Mouse (Mus musculus): Measurements from ENCODE around the gene Tex36.

- TF ChIP-seq HCFC1 (IDR thresholded peaks at IDR 0.05; ENCODE audit: borderline replicate concordance, insufficient read depth, low read length) (no peak), CHD2 (IDR thresholded peaks at IDR 0.05; ENCODE audit: low read depth, low read length) (no peak), MAFK (IDR thresholded peaks at IDR 0.05; ENCODE audit: insufficient read depth, low read depth, low read length) (no peak), ZNF384 (IDR thresholded peaks at IDR 0.05; ENCODE audit: low read depth, low read length) (no peak)
These were observed 64.6 kb downstream of the Tex36 start for GRCm38 (mm10) chr7:133537366-133537765.

All from ES-E14 (cell line).